Mouse (Mus musculus) myocyte (in vitro differentiated cells): ENCODE results near the gene Cntnap5b.

ENCODE experiments used
- MAX ChIP-seq: IDR thresholded peaks from one replicate; pipeline ENCODE4 v1.6.1; 2011; ENCODE audit warnings: low read depth, mild to moderate bottlenecking, control low read depth
- MYOG ChIP-seq, 3 experiments: IDR thresholded peaks; one replicate each; pipeline ENCODE4 v1.6.1; 2011; ENCODE audit warnings: control low read depth in 2 of 3, low read depth in 2 of 3, mild to moderate bottlenecking in 2 of 3; ENCODE audit not compliant: insufficient read length in 2 of 3, control insufficient read depth in 1 of 3, insufficient read depth in 1 of 3
- POLR2A ChIP-seq: IDR thresholded peaks from one replicate; pipeline ENCODE4 v1.6.1; 2011; ENCODE audit warnings: low read depth, mild to moderate bottlenecking, control low read depth, moderate library complexity; ENCODE audit not compliant: insufficient read length

DNA sequence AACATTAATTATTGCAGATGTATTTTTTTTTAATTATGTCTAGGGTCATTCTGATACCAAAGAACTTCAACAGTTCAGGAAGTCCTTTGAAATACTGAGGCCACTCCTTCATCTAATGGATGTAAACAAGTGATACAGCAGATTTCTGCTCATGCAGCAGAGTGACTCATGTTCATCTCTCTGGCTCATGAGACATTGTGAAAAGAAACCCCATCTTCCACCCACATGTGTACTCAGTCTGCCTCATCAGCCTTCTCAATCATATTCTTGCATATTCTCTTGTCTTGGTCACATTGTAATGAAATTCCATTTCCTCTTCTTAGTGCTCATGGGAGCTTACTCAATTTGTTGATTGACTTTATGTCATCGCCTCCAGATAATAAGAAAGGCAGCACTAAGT, 12.6 kb upstream of the Cntnap5b start:
- TF ChIP-seq POLR2A (no peak), MYOG (IDR thresholded peaks at IDR 0.05; ENCODE audit: control insufficient read depth in 1 of 3, insufficient read depth in 1 of 3, insufficient read length in 2 of 3, low read depth in 2 of 3) (no peak), MAX (no peak)
